Mouse (Mus musculus) small intestine, adult 2 months (tissue): ENCODE measurements around the gene Trmt1. TPM values are rescaled to one million over a fixed set of nuclear protein-coding genes. Genes with fewer than 3 reads are reported as not detected.

Source experiments
- H3K27ac ChIP-seq: fragments of 200-500 bp; 2 replicates; pipeline ENCODE4 v1.5.1; 2012; ENCODE audit warnings: low read depth, low read length, control low read depth, inconsistent platforms; ENCODE audit not compliant: insufficient read depth
- H3K27me3 ChIP-seq: fragments of 200-500 bp; 2 replicates; pipeline ENCODE4 v1.6.1; 2012; ENCODE audit warnings: mild to moderate bottlenecking, moderate library complexity, low read length, inconsistent platforms; ENCODE audit not compliant: control insufficient read depth, insufficient read depth
- H3K36me3 ChIP-seq: fragments of 200-500 bp; 2 replicates; pipeline ENCODE4 v1.6.1; 2012; ENCODE audit warnings: mild to moderate bottlenecking, low read length, control low read depth, inconsistent platforms; ENCODE audit not compliant: control insufficient read depth, insufficient read depth
- H3K4me1 ChIP-seq: fragments of 200-500 bp; 2 replicates; pipeline ENCODE4 v1.6.1; 2012; ENCODE audit warnings: low read length, inconsistent platforms, mixed read lengths; ENCODE audit not compliant: control insufficient read depth, insufficient read depth, insufficient read length
- H3K4me3 ChIP-seq: fragments of 200-500 bp; 2 replicates; pipeline ENCODE4 v1.5.1; 2012; ENCODE audit warnings: low read depth, mild to moderate bottlenecking, control low read depth, inconsistent platforms, low read length, moderate library complexity
- CTCF ChIP-seq: fragments of 200-500 bp; IDR thresholded peaks from 2 replicates; pipeline ENCODE4 v1.5.1; 2012; ENCODE audit warnings: low read depth, mild to moderate bottlenecking, control low read depth, inconsistent platforms, low read length, moderate library complexity, mixed read lengths; ENCODE audit not compliant: insufficient replicate concordance, insufficient read length; ENCODE audit errors: extremely low read depth
- POLR2A ChIP-seq: fragments of 200-500 bp; IDR thresholded peaks from 2 replicates; pipeline ENCODE4 v1.6.1; 2012; ENCODE audit warnings: low read depth, mild to moderate bottlenecking, control low read depth, inconsistent platforms, low read length, moderate library complexity
- WGBS: fragments of 180-500 bp; shearing (Covaris S2); methylation state at CpG from one replicate; pipeline ENCODE4 v1.1.7; 2018; 5-methylcytosine and 5-hydroxymethylcytosine counted together
- polyA plus RNA-seq: library from polyadenylated mRNA; depleted of rRNA; stranded (reverse); fragments of >200 nt; gene quantifications from 2 replicates; pipeline ENCODE4 v1.2.3, GENCODE M21; 2012

Trmt1 gene
- polyA plus RNA-seq, 1 experiment: 55.2 TPM

DNA sequence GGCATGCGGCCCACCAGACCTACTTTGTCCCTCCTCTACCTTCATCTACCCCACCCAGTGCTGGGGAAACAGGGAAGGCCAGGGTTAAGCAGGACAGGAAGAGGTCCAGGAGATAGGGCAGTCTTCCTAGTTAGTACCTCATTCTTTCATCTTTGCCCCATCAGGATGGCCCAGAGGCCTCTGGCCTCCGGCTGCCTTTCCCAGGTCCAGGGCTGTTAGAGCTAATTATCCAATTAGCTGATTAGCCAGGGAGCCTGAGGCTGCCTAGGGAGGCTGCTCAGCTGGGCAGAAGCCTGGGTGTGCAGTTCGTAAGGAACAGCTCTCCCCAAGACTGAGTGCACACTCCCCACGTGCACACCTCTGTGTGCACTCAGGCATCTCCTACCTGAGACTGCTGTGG is 27.3 kb downstream of the Trmt1 start:
- WGBS: 89% methylated on average over 4 of the region's 4 CpGs
- H3K4me1 ChIP-seq: no peaks in the 10 kb centered on the region; the same call in none of the 2 replicates
- no peak overlapping the region for H3K27ac ChIP-seq
- H3K36me3 ChIP-seq: peaks cover 8% of the 10 kb centered on the region
- no peak overlapping the region for H3K4me3 ChIP-seq
- H3K27me3 ChIP-seq: no peaks in the 10 kb centered on the region
- no peak for TF ChIP-seq CTCF
- TF ChIP-seq POLR2A: no peak

DNA sequence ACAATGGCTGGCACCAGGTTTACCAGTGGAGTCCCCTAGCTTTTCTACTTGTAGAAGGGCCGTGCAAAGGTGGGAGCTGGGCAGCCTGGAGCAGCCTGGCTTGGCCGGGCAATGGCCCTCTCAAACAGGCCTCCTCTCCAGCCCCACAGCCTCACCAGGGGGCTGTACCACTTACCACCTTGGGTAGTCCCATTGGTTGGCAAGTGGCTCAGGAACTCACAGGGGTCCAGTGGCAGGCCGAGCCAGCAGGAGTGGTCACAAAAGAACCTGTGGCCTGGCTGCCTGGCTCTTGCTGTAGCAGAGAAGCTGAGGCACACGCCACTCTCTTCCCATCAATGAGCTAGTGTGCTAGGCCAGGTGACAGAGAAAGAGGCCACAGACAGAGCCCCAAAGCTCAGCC is 28.1 kb downstream of the Trmt1 start:
- 89% methylated on average over 4 of the region's 4 CpGs for WGBS
- H3K27me3 ChIP-seq: no peaks in the 10 kb centered on the region
- no peak for TF ChIP-seq CTCF
- TF ChIP-seq POLR2A: no peak
- H3K4me1 ChIP-seq: no peaks in the 10 kb centered on the region; the same call in none of the 2 replicates
- H3K27ac ChIP-seq: no peak overlapping the region
- no peak overlapping the region for H3K4me3 ChIP-seq
- H3K36me3 ChIP-seq: peaks cover 8% of the 10 kb centered on the region

DNA sequence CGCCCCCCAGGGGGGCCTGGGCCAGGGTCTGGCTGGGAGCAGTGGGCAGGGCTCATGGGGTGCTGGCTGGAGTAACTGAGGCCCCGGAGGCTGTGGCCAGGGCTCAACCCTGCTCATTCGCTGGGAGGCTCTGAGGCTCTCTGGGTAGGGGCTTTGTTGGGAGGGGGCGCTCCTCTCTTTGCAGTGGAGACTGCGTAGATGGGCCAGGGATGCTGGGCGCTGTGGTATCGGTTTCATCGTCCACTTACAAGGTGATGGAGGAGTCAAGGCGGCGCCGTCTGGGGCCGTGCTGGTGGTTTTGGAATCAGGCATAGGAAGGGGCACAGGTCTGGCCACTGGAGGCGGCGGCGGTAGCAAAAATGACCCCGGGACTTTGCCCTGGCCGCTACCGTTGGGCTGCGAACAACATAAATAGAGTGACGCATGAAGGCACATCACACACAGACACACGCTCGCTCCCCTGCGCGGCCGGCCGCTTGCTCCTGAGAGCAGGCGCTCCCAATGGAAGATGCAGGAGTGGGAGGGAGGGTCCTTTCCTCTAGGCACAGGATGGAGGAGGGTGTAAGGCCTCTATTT is 29.9 kb downstream of the Trmt1 start:
- 76% methylated on average over 27 of the region's 27 CpGs for WGBS
- Histone ChIP-seq H3K27me3 (no peaks in the 10 kb centered on the region), H3K4me3 (no peak overlapping the region), H3K4me1 (no peaks in the 10 kb centered on the region; the same call in none of the 2 replicates), H3K27ac (no peak overlapping the region), H3K36me3 (peaks cover 18% of the 10 kb centered on the region)
- no peak for TF ChIP-seq POLR2A
- no peak for TF ChIP-seq CTCF

- WGBS: 93% methylated on average over 11 of the region's 11 CpGs
- no peak for TF ChIP-seq CTCF
- no peak overlapping the region for H3K27ac ChIP-seq
- no peak overlapping the region for H3K4me3 ChIP-seq
- no peaks in the 10 kb centered on the region; the same call in none of the 2 replicates for H3K4me1 ChIP-seq
- peaks cover 22% of the 10 kb centered on the region for H3K36me3 ChIP-seq
- no peaks in the 10 kb centered on the region for H3K27me3 ChIP-seq
Observed at GRCm38 (mm10) chr8:84716790-84717189, 30.7 kb downstream of the Trmt1 start.

- Histone ChIP-seq H3K4me3 (no peak overlapping the region), H3K4me1 (peaks cover 13% of the 10 kb centered on the region), H3K27ac (no peak overlapping the region), H3K27me3 (no peaks in the 10 kb centered on the region), H3K36me3 (peaks cover 22% of the 10 kb centered on the region)
- 92% methylated on average over 5 of the region's 5 CpGs for WGBS
- no peak for TF ChIP-seq POLR2A
Observed at GRCm38 (mm10) chr8:84718476-84718875, 32.4 kb downstream of the Trmt1 start.

DNA sequence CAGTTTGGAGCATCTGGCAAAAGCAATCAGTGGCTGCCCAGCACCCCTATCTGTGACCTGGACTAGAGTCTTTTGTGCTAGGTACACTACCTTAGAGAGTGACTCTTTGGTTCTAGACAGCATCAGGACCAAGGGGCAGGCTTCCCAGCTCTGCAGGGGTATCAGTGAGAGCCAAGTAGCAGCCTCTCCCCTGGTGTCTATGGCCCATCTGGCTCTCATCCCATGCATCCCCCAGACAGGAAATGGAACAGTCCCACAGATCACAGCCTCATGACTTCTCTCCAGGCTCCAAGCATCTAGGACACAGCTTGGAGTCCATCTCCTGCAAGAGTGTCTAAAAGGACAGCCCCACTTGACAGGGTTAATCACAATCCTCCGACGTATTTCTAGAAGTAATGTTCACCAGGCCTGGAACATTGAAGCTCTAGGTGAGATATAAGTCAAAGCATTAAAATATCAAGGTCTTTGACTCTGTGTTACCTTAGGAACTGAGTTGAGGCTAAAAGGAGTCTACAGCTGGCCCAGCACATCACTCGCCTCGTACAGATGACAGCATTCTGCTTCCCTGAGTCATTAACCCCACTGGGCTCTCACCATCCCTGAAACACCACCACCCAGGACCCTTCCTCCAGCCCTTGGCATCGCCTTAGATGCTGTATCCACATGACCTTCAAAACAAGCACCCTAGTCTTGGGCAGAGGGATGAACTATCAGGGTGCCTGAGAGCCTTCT is 33.0 kb downstream of the Trmt1 start:
- 91% methylated on average over 5 of the region's 5 CpGs for WGBS
- Histone ChIP-seq H3K36me3 (peaks cover 22% of the 10 kb centered on the region), H3K27ac (no peak overlapping the region), H3K27me3 (no peaks in the 10 kb centered on the region), H3K4me1 (peaks cover 19% of the 10 kb centered on the region), H3K4me3 (no peak overlapping the region)
- TF ChIP-seq POLR2A (no peak), CTCF (no peak)

GRCm38 (mm10) chr8:84722530-84722849 is 36.4 kb downstream of the Trmt1 start:
- H3K4me1 ChIP-seq: peaks cover 19% of the 10 kb centered on the region
- no peak overlapping the region for H3K4me3 ChIP-seq
- WGBS: 45% methylated on average over 6 of the region's 6 CpGs
- H3K36me3 ChIP-seq: peaks cover 21% of the 10 kb centered on the region
- H3K27ac ChIP-seq: peak overlapping the region; percentile 44
- TF ChIP-seq POLR2A: no peak
- TF ChIP-seq CTCF: no peak
- H3K27me3 ChIP-seq: no peaks in the 10 kb centered on the region
